Mouse (Mus musculus): ENCODE measurements around the gene Pex12.

DNA sequence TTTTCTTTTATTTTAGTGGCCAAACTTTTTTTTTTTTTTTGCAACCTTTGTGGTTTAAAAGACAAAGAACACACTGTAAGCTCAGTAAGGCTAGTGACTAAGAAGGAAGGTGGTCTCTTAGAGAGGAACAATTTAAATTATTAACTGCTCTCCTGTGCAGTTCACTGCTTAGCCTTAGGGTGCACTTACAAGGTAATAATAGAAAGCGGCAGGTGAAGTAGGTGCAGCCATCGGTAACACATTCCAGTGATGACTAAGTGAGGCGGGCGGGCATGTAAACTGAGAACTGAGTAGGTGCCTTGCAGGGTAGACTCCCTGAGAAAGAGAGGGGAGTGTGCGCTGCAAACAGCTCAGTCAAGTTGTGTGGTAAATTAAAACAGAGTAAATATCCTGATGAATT, 1.4 kb upstream of the Pex12 start:
- TF ChIP-seq CTCF (IDR thresholded peaks at IDR 0.05; ENCODE audit: low read depth, low read length) (no peak), POLR2A (IDR thresholded peaks at IDR 0.05; ENCODE audit: insufficient read depth, low read length) (no peak), EP300 (IDR thresholded peaks at IDR 0.05; ENCODE audit: insufficient read depth, low read depth, low read length) (0 out of 2 replicates have a peak, but pooled peaks have one; percentile 17)

Measured in ES-Bruce4 (cell line).